Mouse (Mus musculus) ES-E14 (cell line): ENCODE results near the gene Fbxw8. TPM values are rescaled to one million over a fixed set of nuclear protein-coding genes. Genes with fewer than 3 reads are reported as not detected.

Source experiments
- DNase-seq: peaks from one replicate; pipeline ENCODE4 v3.0.0-alpha.2; 2013; ENCODE audit warnings: low read depth, low spot score
- H3K27ac ChIP-seq: 2 replicates; pipeline ENCODE4 v1.5.1; 2012; ENCODE audit warnings: low read depth, mild to moderate bottlenecking, low read length, moderate library complexity, mixed read lengths; ENCODE audit not compliant: poor library complexity, insufficient read depth, severe bottlenecking
- H3K36me3 ChIP-seq: 2 replicates; pipeline ENCODE4 v1.6.1; 2012; ENCODE audit warnings: mild to moderate bottlenecking, low read length, moderate library complexity, mixed read lengths; ENCODE audit not compliant: control insufficient read depth, poor library complexity, insufficient read depth, severe bottlenecking
- H3K4me1 ChIP-seq, 2 experiments: fragments of 150-350 bp in 1 of 2; sonication (generic) in 1 of 2; 2 replicates each; pipeline ENCODE4 v1.6.1; 2012; ENCODE audit warnings: low read length in 2 of 2, mild to moderate bottlenecking in 1 of 2, mixed read lengths in 1 of 2; ENCODE audit not compliant: control insufficient read depth in 2 of 2, insufficient read depth in 2 of 2, poor library complexity in 1 of 2
- H3K4me3 ChIP-seq, 2 experiments: fragments of 150-350 bp in 1 of 2; sonication (generic) in 1 of 2; 2 replicates each; pipeline ENCODE4 v1.5.1; 2012; ENCODE audit warnings: low read length in 2 of 2, low read depth in 1 of 2, mild to moderate bottlenecking in 1 of 2, mixed read lengths in 1 of 2; ENCODE audit not compliant: insufficient read depth in 1 of 2, poor library complexity in 1 of 2, severe bottlenecking in 1 of 2
- H3K9ac ChIP-seq: 2 replicates; pipeline ENCODE4 v1.6.1; 2012; ENCODE audit warnings: low read depth, mild to moderate bottlenecking, low read length, mixed read lengths; ENCODE audit not compliant: poor library complexity, insufficient read depth, severe bottlenecking
- H3K9me3 ChIP-seq: fragments of 150-350 bp; sonication (generic); 2 replicates; pipeline ENCODE4 v1.6.1; 2012; ENCODE audit warnings: low read depth, mild to moderate bottlenecking, low read length; ENCODE audit not compliant: control insufficient read depth, insufficient read depth
- CHD2 ChIP-seq: IDR thresholded peaks from 2 replicates; pipeline ENCODE4 v1.6.1; 2014; ENCODE audit warnings: mild to moderate bottlenecking, low read depth, low read length, inconsistent platforms
- HCFC1 ChIP-seq: IDR thresholded peaks from 2 replicates; pipeline ENCODE4 v1.6.1; 2012; ENCODE audit warnings: low read length, inconsistent platforms, borderline replicate concordance; ENCODE audit not compliant: insufficient read depth
- MAFK ChIP-seq: IDR thresholded peaks from 2 replicates; pipeline ENCODE4 v1.6.1; 2014; ENCODE audit warnings: mild to moderate bottlenecking, low read depth, low read length, inconsistent platforms; ENCODE audit not compliant: insufficient read depth
- ZC3H11A ChIP-seq: IDR thresholded peaks from 2 replicates; pipeline ENCODE4 v1.6.1; 2012; ENCODE audit warnings: low read depth, mild to moderate bottlenecking, inconsistent platforms, low read length, borderline replicate concordance
- ZNF384 ChIP-seq: IDR thresholded peaks from 2 replicates; pipeline ENCODE4 v1.6.1; 2012; ENCODE audit warnings: low read depth, low read length, inconsistent platforms
- in situ Hi-C, 2 experiments: fragments of 600-800 bp; cut with MboI; formaldehyde crosslinking; loops; one replicate each; pipeline ENCODE4 v1.15.1; 2025; ENCODE audit warnings: low sequenced_read_pairs in 2 of 2, inconsistent platforms in 1 of 2; ENCODE audit not compliant: unreplicated experiment in 2 of 2
- total RNA-seq: library from RNA; depleted of rRNA; stranded (reverse); fragments of 300-350 nt; gene quantifications from 2 replicates; pipeline ENCODE4 v1.2.3, GENCODE M21; 2012

The Fbxw8 gene
- total RNA-seq, 1 experiment = 46.2 TPM

DNA sequence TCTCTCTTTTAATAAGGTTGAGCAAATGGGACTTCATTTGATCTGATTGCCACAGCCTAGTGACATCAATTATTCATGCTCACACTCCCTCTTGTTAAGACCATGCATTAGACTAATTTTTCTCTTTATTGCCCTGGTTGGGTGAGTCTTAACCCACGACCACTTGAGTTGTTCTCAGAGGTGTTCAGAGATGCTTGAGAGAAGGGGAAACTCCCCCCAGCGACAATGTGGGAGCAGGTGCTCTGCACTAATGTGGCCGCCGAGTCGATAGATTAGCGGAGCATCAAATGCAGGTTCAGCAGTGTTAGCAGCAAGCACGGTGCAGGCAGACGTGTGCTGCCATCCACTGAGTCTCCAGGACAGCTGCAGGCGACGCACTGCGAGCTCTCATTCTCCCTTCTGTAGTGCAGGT, 75.4 kb downstream of the Fbxw8 start:
- no peak overlapping the region for H3K27ac ChIP-seq
- H3K9me3 ChIP-seq = no peaks in the 10 kb centered on the region
- DNase-seq = no peak
- no peaks in the 10 kb centered on the region for H3K4me1 ChIP-seq
- H3K9ac ChIP-seq = no peak overlapping the region
- TF ChIP-seq ZC3H11A (no peak), CHD2 (no peak), ZNF384 (no peak), HCFC1 (no peak), MAFK (no peak)
- no peak overlapping the region for H3K4me3 ChIP-seq
- in situ Hi-C loops = no loop called here
- H3K36me3 ChIP-seq = peaks cover 27% of the 10 kb centered on the region; the same call in 1 of the 2 replicates

DNA sequence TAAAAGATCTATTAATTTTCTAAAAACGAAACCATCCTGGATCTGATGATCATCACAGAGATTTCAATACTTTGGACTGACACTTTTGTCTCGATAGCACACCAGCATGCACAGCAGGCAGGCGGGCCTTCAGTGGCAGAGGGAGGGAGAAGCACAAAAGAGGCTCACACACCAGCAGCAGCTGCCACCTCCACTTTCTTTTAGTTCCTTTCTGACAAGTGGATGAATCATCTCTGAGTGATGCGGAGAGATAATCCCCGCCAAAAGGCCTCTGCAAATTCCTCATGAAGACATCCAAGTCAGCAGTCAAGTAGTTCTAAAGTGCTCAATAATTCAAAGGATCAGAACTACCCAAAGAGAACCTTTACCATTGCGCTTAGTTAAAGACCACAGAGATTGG, 75.9 kb downstream of the Fbxw8 start:
- Histone ChIP-seq H3K9me3 (no peaks in the 10 kb centered on the region), H3K36me3 (peaks cover 28% of the 10 kb centered on the region; the same call in 1 of the 2 replicates), H3K4me3 (no peak overlapping the region), H3K9ac (no peak overlapping the region), H3K4me1 (no peaks in the 10 kb centered on the region), H3K27ac (no peak overlapping the region)
- TF ChIP-seq HCFC1 (no peak), MAFK (no peak), CHD2 (no peak), ZC3H11A (no peak), ZNF384 (no peak)
- in situ Hi-C loops = no loop called here
- no peak for DNase-seq

GRCm38 (mm10) chr5:118078550-118078949, 76.7 kb downstream of the Fbxw8 start:
- H3K9me3 ChIP-seq = no peaks in the 10 kb centered on the region
- TF ChIP-seq ZC3H11A (no peak), MAFK (no peak), HCFC1 (no peak), CHD2 (no peak), ZNF384 (no peak)
- no peak for DNase-seq
- no peaks in the 10 kb centered on the region for H3K4me1 ChIP-seq
- in situ Hi-C loops = no loop called here
- H3K4me3 ChIP-seq = no peak overlapping the region
- no peak overlapping the region for H3K9ac ChIP-seq
- H3K27ac ChIP-seq = no peak overlapping the region
- peaks cover 31% of the 10 kb centered on the region; the same call in 1 of the 2 replicates for H3K36me3 ChIP-seq

GRCm38 (mm10) chr5:118076721-118077592, 78.3 kb downstream of the Fbxw8 start:
- no peak overlapping the region for H3K4me3 ChIP-seq
- in situ Hi-C loops = no loop called here
- no peaks in the 10 kb centered on the region for H3K9me3 ChIP-seq
- H3K27ac ChIP-seq = no peak overlapping the region
- DNase-seq = no peak
- TF ChIP-seq CHD2 (no peak), MAFK (no peak), ZC3H11A (no peak), HCFC1 (no peak), ZNF384 (no peak)
- no peaks in the 10 kb centered on the region for H3K4me1 ChIP-seq
- peaks cover 33% of the 10 kb centered on the region; the same call in 1 of the 2 replicates for H3K36me3 ChIP-seq
- H3K9ac ChIP-seq = no peak overlapping the region
